Mouse (Mus musculus): ENCODE measurements around the gene Cacna1h. TPM values are rescaled to one million over a fixed set of nuclear protein-coding genes. Genes with fewer than 3 reads are reported as not detected.

Cacna1h gene
- total and polyA plus RNA-seq, 2 experiments from 2014 or later, result 3.4 to 39.2 TPM

- Histone ChIP-seq H3K27ac (ENCODE audit: low read depth) (no peak overlapping the region), H3K36me3 (replicated peaks; ENCODE audit: control insufficient read depth, insufficient read depth, low read length) (no peaks in the 10 kb centered on the region), H3K9ac (replicated peaks; ENCODE audit: low read depth, low read length) (no peak overlapping the region), H3K27me3 (ENCODE audit: control insufficient read depth, insufficient read depth, low read length) (no peaks in the 10 kb centered on the region), H3K4me3 (ENCODE audit: low read depth, low read length) (no peak overlapping the region), H3K4me1 (ENCODE audit: control insufficient read depth, insufficient read depth) (peaks cover 14% of the 10 kb centered on the region), H3K4me2 (ENCODE audit: low read depth, low read length) (no peak overlapping the region), H3K9me3 (replicated peaks; ENCODE audit: control insufficient read depth, low read length) (no peaks in the 10 kb centered on the region)
- 75% methylated on average over 3 of the region's 3 CpGs for WGBS
- ATAC-seq (ENCODE audit: insufficient read depth, low read depth) (no peak), DNase-seq (ENCODE audit: low spot score) (no peak)
- no peak for TF ChIP-seq EP300 (IDR thresholded peaks at IDR 0.05; ENCODE audit: low read depth)
- TF ChIP-seq CTCF (IDR thresholded peaks at IDR 0.05; ENCODE audit: low read depth), result no peak
Observed at GRCm38 (mm10) chr17:25420998-25421397, 12.6 kb downstream of the Cacna1h start.

DNA sequence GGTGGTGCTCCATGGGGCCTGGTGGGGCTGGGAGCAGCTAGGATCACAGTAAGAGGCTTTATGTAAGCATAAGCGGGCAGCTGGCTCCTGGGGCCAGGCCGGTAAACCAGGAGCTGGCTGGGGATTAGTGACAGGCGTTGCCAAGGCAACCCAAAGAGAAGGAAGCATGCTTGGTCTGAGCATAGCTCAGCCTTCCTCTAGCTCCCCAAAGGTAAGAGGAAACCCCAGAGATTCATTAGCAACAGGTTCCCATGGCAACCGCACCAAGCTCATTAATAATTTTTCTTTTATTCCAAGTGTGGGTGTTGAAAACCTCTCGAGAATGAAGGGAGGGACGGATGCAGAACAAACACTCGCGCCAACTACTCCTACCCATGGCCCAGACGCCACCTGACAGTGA is 14.7 kb downstream of the Cacna1h start:
- Histone ChIP-seq H3K27ac (ENCODE audit: low read depth) (no peak overlapping the region), H3K4me1 (ENCODE audit: control insufficient read depth, insufficient read depth) (peaks cover 31% of the 10 kb centered on the region), H3K4me3 (ENCODE audit: low read depth, low read length) (no peak overlapping the region), H3K4me2 (ENCODE audit: low read depth, low read length) (no peak overlapping the region), H3K9ac (replicated peaks; ENCODE audit: low read depth, low read length) (no peak overlapping the region), H3K9me3 (replicated peaks; ENCODE audit: control insufficient read depth, low read length) (no peaks in the 10 kb centered on the region), H3K27me3 (ENCODE audit: control insufficient read depth, insufficient read depth, low read length) (no peaks in the 10 kb centered on the region), H3K36me3 (replicated peaks; ENCODE audit: control insufficient read depth, insufficient read depth, low read length) (no peaks in the 10 kb centered on the region)
- ATAC-seq (ENCODE audit: insufficient read depth, low read depth) (no peak), DNase-seq (ENCODE audit: low spot score) (no peak)
- no peak for TF ChIP-seq CTCF (IDR thresholded peaks at IDR 0.05; ENCODE audit: low read depth)
- TF ChIP-seq EP300 (IDR thresholded peaks at IDR 0.05; ENCODE audit: low read depth), result no peak
- WGBS, result 58% methylated on average over 9 of the region's 9 CpGs

DNA sequence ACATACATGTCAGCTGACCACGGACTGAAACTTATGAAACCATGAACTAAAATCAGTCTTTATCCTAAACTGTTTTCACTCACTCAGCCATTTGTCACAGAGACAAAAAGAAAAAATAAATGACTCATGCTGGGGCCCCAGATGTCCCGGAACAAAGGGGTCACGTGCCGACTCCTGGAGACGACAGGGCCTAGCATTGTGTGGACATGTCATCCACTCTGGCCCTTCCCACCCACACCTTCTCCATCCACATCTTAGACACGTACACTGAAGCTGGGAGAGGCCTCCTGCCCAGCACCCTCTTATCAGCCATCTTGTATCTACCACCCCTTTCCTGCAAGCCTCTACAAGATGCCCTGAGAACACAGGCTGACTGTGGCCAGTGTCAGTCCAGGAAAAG is 15.6 kb downstream of the Cacna1h start:
- TF ChIP-seq EP300 (IDR thresholded peaks at IDR 0.05; ENCODE audit: low read depth), result no peak
- TF ChIP-seq CTCF (IDR thresholded peaks at IDR 0.05; ENCODE audit: low read depth), result no peak
- H3K4me1 ChIP-seq (ENCODE audit: control insufficient read depth, insufficient read depth), result peaks cover 33% of the 10 kb centered on the region
- H3K27ac ChIP-seq (ENCODE audit: low read depth), result no peak overlapping the region
- H3K4me3 ChIP-seq (ENCODE audit: low read depth, low read length), result no peak overlapping the region
- DNase-seq (ENCODE audit: low spot score), result no peak
- H3K9ac ChIP-seq (replicated peaks; ENCODE audit: low read depth, low read length), result no peak overlapping the region
- H3K9me3 ChIP-seq (replicated peaks; ENCODE audit: control insufficient read depth, low read length), result no peaks in the 10 kb centered on the region
- H3K4me2 ChIP-seq (ENCODE audit: low read depth, low read length), result no peak overlapping the region
- WGBS, result 61% methylated on average over 6 of the region's 6 CpGs
- H3K27me3 ChIP-seq (ENCODE audit: control insufficient read depth, insufficient read depth, low read length), result no peaks in the 10 kb centered on the region
- no peaks in the 10 kb centered on the region for H3K36me3 ChIP-seq (replicated peaks; ENCODE audit: control insufficient read depth, insufficient read depth, low read length)
- no peak for ATAC-seq (ENCODE audit: insufficient read depth, low read depth)

GRCm38 (mm10) chr17:25416219-25416618 is 17.4 kb downstream of the Cacna1h start:
- Histone ChIP-seq H3K4me1 (ENCODE audit: control insufficient read depth, insufficient read depth) (peaks cover 33% of the 10 kb centered on the region), H3K27ac (ENCODE audit: low read depth) (peak overlapping the region; percentile 69), H3K36me3 (replicated peaks; ENCODE audit: control insufficient read depth, insufficient read depth, low read length) (no peaks in the 10 kb centered on the region), H3K4me3 (ENCODE audit: low read depth, low read length) (no peak overlapping the region), H3K9me3 (replicated peaks; ENCODE audit: control insufficient read depth, low read length) (no peaks in the 10 kb centered on the region), H3K4me2 (ENCODE audit: low read depth, low read length) (no peak overlapping the region), H3K27me3 (ENCODE audit: control insufficient read depth, insufficient read depth, low read length) (no peaks in the 10 kb centered on the region), H3K9ac (replicated peaks; ENCODE audit: low read depth, low read length) (peak overlapping the region; percentile 10; the same call in 1 of the 2 replicates)
- WGBS, result 17% methylated on average over 3 of the region's 3 CpGs
- peak; percentile 29; the same call in 1 of the 2 replicates for ATAC-seq (ENCODE audit: insufficient read depth, low read depth)
- no peak for DNase-seq (ENCODE audit: low spot score)
- no peak for TF ChIP-seq EP300 (IDR thresholded peaks at IDR 0.05; ENCODE audit: low read depth)
- TF ChIP-seq CTCF (IDR thresholded peaks at IDR 0.05; ENCODE audit: low read depth), result no peak

GRCm38 (mm10) chr17:25415421-25415913 is 18.1 kb downstream of the Cacna1h start:
- no peaks in the 10 kb centered on the region for H3K36me3 ChIP-seq (replicated peaks; ENCODE audit: control insufficient read depth, insufficient read depth, low read length)
- peaks cover 37% of the 10 kb centered on the region for H3K4me1 ChIP-seq (ENCODE audit: control insufficient read depth, insufficient read depth)
- WGBS, result 17% methylated on average over 5 of the region's 6 CpGs
- ATAC-seq (ENCODE audit: insufficient read depth, low read depth), result 0 out of 2 replicates have a peak, but pooled peaks have one; percentile 29
- no peak overlapping the region for H3K4me2 ChIP-seq (ENCODE audit: low read depth, low read length)
- TF ChIP-seq EP300 (IDR thresholded peaks at IDR 0.05; ENCODE audit: low read depth), result no peak
- no peak for TF ChIP-seq CTCF (IDR thresholded peaks at IDR 0.05; ENCODE audit: low read depth)
- peak overlapping the region; percentile 69; the same call in 1 of the 2 replicates for H3K27ac ChIP-seq (ENCODE audit: low read depth)
- DNase-seq (ENCODE audit: low spot score), result no peak
- no peak overlapping the region for H3K4me3 ChIP-seq (ENCODE audit: low read depth, low read length)
- H3K9me3 ChIP-seq (replicated peaks; ENCODE audit: control insufficient read depth, low read length), result no peaks in the 10 kb centered on the region
- H3K27me3 ChIP-seq (ENCODE audit: control insufficient read depth, insufficient read depth, low read length), result no peaks in the 10 kb centered on the region
- H3K9ac ChIP-seq (replicated peaks; ENCODE audit: low read depth, low read length), result peak overlapping the region; percentile 10; the same call in 1 of the 2 replicates

DNA sequence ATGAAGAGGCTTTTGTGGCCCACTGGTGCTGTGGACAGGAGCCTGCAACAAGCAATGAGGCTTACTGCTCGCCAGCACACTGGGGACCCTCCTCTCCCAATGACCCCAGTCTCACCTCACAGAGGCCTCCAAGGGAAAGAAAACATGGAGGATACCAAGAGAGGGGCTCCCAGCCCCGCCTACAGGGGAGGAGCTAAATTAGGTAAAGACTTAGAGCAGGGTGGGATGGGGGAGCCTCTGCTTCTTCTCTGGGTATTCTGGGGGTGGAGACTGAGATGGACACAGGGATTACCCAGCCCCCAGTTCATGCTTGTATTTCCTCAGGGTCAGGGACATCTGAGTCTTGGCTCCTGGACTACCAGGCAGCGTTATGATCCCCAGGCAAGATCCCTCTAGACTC is 18.7 kb downstream of the Cacna1h start:
- Histone ChIP-seq H3K36me3 (replicated peaks; ENCODE audit: control insufficient read depth, insufficient read depth, low read length) (no peaks in the 10 kb centered on the region), H3K4me1 (ENCODE audit: control insufficient read depth, insufficient read depth) (peaks cover 38% of the 10 kb centered on the region), H3K4me3 (ENCODE audit: low read depth, low read length) (no peak overlapping the region), H3K9me3 (replicated peaks; ENCODE audit: control insufficient read depth, low read length) (no peaks in the 10 kb centered on the region), H3K27ac (ENCODE audit: low read depth) (peak overlapping the region; percentile 69), H3K27me3 (ENCODE audit: control insufficient read depth, insufficient read depth, low read length) (no peaks in the 10 kb centered on the region), H3K9ac (replicated peaks; ENCODE audit: low read depth, low read length) (no peak overlapping the region), H3K4me2 (ENCODE audit: low read depth, low read length) (no peak overlapping the region)
- no peak for DNase-seq (ENCODE audit: low spot score)
- ATAC-seq (ENCODE audit: insufficient read depth, low read depth), result no peak
- 52% methylated on average over 3 of the region's 3 CpGs for WGBS
- TF ChIP-seq CTCF (IDR thresholded peaks at IDR 0.05; ENCODE audit: low read depth), result no peak
- no peak for TF ChIP-seq EP300 (IDR thresholded peaks at IDR 0.05; ENCODE audit: low read depth)
